Mouse (Mus musculus): ENCODE data around the gene Prl2a1. TPM values are rescaled to one million over a fixed set of nuclear protein-coding genes. Genes with fewer than 3 reads are reported as not detected.
"Not testable (repeated sequence)": the region's sequence is repeated elsewhere in the genome, so short reads cannot be mapped to it uniquely, and the experiment has no call there.

The Prl2a1 gene
- not detected in 2 replicates for polyA plus RNA-seq (2014; fragmentation: Nextera tagmentation; extraction: Ambion mirVana)

- no peaks in the 10 kb centered on the region for H3K27me3 ChIP-seq (ENCODE audit: control insufficient read depth, insufficient read depth, low read length)
- H3K9ac ChIP-seq = no peak within 1 kb of the TSS
- H3K9me3 ChIP-seq (ENCODE audit: control insufficient read depth, low read length) = no peaks in the 10 kb centered on the region
- no peak for DNase-seq (ENCODE audit: low spot score)
- no peak for ATAC-seq (ENCODE audit: low FRiP score)
- H3K4me3 ChIP-seq (replicated peaks; ENCODE audit: low read length) = no peak within 1 kb of the TSS
- H3K27ac ChIP-seq = no peak within 1 kb of the TSS
- H3K36me3 ChIP-seq (replicated peaks; ENCODE audit: control insufficient read depth, insufficient read depth) = no peaks in the 10 kb centered on the region
- 79% methylated on average over 1 of the region's 1 CpGs for WGBS
- H3K4me1 ChIP-seq (replicated peaks; ENCODE audit: control insufficient read depth, insufficient read depth, low read length) = no peaks in the 10 kb centered on the region
- H3K4me2 ChIP-seq (replicated peaks) = no peak within 1 kb of the TSS
Measured at GRCm38 (mm10) chr13:27801354-27801753, at the start of gene Prl2a1. Gene Prl2a1, plus strand, starts transcription at chr13:27801654.

GRCm38 (mm10) chr13:27780704-27781103 is 20.8 kb upstream of the Prl2a1 start, which contains the start of gene Prl7c1:
Gene Prl7c1, minus strand, starts transcription at chr13:27780804.
- not testable (repeated sequence) for H3K4me3 ChIP-seq (replicated peaks; ENCODE audit: low read length); H3K4me1 ChIP-seq (replicated peaks; ENCODE audit: control insufficient read depth, insufficient read depth, low read length); H3K9me3 ChIP-seq (ENCODE audit: control insufficient read depth, low read length); H3K27ac ChIP-seq; ATAC-seq (ENCODE audit: low FRiP score); DNase-seq (ENCODE audit: low spot score); H3K4me2 ChIP-seq (replicated peaks); H3K9ac ChIP-seq; H3K36me3 ChIP-seq (replicated peaks; ENCODE audit: control insufficient read depth, insufficient read depth); H3K27me3 ChIP-seq (ENCODE audit: control insufficient read depth, insufficient read depth, low read length)
- WGBS = 97% methylated on average over 2 of the region's 3 CpGs

DNA sequence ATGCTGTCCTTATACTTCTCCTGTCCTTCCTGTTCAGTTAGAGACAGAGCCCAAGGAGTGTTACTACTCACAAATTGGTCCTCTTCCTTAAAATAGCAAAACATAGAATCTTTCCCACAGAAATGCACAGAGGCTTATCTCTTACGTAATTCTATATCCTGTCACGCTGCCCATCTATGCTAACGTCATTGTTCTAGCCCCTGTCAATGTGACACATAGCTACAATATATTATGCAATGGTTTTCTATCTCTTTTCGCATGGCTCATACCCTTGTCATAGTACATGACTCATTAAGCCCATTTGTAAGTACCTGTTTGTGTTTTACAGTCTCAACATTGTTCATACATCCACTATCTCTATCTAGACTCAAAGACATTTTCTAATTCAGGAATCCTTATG is 2.2 kb upstream of the Prl2a1 start:
- Histone ChIP-seq H3K27ac (no peak overlapping the region), H3K9me3 (ENCODE audit: control insufficient read depth, low read length) (no peaks in the 10 kb centered on the region), H3K9ac (no peak overlapping the region), H3K27me3 (ENCODE audit: control insufficient read depth, insufficient read depth, low read length) (no peaks in the 10 kb centered on the region), H3K4me2 (replicated peaks) (no peak overlapping the region), H3K4me3 (replicated peaks; ENCODE audit: low read length) (no peak overlapping the region), H3K4me1 (replicated peaks; ENCODE audit: control insufficient read depth, insufficient read depth, low read length) (no peaks in the 10 kb centered on the region), H3K36me3 (replicated peaks; ENCODE audit: control insufficient read depth, insufficient read depth) (no peaks in the 10 kb centered on the region)
- ATAC-seq (ENCODE audit: low FRiP score) (no peak), DNase-seq (ENCODE audit: low spot score) (no peak)
- 86% methylated on average over 4 of the region's 4 CpGs for WGBS

DNA sequence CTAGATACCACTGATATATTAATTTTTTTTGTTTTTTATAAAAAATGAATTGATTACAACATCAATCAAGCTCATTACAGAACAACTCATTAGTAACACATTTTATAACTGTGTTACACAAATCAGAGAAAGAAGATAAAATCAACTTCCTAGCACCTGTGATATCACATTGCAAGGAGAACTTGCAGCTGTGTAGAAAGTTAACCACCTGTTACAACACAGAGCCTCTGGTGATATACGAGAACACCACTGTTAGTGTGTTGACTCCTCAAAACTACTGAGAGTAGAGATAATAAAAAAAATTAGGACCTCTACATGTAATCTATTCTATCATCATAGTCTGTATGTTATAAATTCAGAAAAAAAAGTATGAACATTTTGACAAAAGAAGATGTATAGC is 1.3 kb downstream of the Prl2a1 start:
- Histone ChIP-seq H3K4me1 (replicated peaks; ENCODE audit: control insufficient read depth, insufficient read depth, low read length) (no peaks in the 10 kb centered on the region), H3K27ac (no peak overlapping the region), H3K27me3 (ENCODE audit: control insufficient read depth, insufficient read depth, low read length) (no peaks in the 10 kb centered on the region), H3K9me3 (ENCODE audit: control insufficient read depth, low read length) (no peaks in the 10 kb centered on the region), H3K4me2 (replicated peaks) (no peak overlapping the region), H3K4me3 (replicated peaks; ENCODE audit: low read length) (no peak overlapping the region), H3K9ac (no peak overlapping the region), H3K36me3 (replicated peaks; ENCODE audit: control insufficient read depth, insufficient read depth) (no peaks in the 10 kb centered on the region)
- ATAC-seq (ENCODE audit: low FRiP score) = no peak
- DNase-seq (ENCODE audit: low spot score) = no peak
- WGBS = 74% methylated on average over 1 of the region's 1 CpGs

DNA sequence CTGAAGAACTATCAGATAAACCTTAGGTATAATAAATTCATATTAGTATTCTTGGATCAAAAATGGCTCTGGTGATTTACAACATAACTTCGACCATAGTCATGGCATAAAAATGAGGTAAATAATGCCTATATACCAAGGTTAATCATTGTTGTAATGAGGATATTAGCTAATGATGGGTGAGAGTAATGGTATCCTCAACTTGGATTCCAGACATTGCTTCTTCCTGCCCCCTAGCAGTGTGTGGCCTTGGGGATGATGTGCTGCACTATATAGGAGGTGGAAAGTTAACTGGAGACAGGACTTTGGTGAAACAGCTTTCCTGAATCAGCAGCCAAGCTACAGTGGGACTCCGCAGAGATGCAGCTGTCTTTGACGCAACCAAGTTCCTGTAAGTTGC is 47.6 kb downstream of the Prl2a1 start, which contains the start of gene Prl2c1:
Gene Prl2c1, plus strand, starts transcription at position 301 of the 400 bp plus-strand sequence.
- H3K9me3 ChIP-seq (ENCODE audit: control insufficient read depth, low read length) = no peaks in the 10 kb centered on the region
- H3K27me3 ChIP-seq (ENCODE audit: control insufficient read depth, insufficient read depth, low read length) = no peaks in the 10 kb centered on the region
- H3K4me3 ChIP-seq (replicated peaks; ENCODE audit: low read length) = no peak within 1 kb of the TSS
- H3K9ac ChIP-seq = no peak within 1 kb of the TSS
- DNase-seq (ENCODE audit: low spot score) (no peak), ATAC-seq (ENCODE audit: low FRiP score) (no peak)
- H3K27ac ChIP-seq = no peak within 1 kb of the TSS
- no peaks in the 10 kb centered on the region for H3K36me3 ChIP-seq (replicated peaks; ENCODE audit: control insufficient read depth, insufficient read depth)
- WGBS = 93% methylated on average over 3 of the region's 3 CpGs
- H3K4me1 ChIP-seq (replicated peaks; ENCODE audit: control insufficient read depth, insufficient read depth, low read length) = no peaks in the 10 kb centered on the region
- no peak within 1 kb of the TSS for H3K4me2 ChIP-seq (replicated peaks)

Other genes with a start within 250 kb of the Prl2a1 start
- not detected in 2 replicates for gene Prl8a9, start 237.0 kb upstream of the Prl2a1 start, polyA plus RNA-seq (2014; fragmentation: Nextera tagmentation; extraction: Ambion mirVana)
- not detected in 2 replicates for gene Prl8a1, start 219.5 kb upstream of the Prl2a1 start, polyA plus RNA-seq (2014; fragmentation: Nextera tagmentation; extraction: Ambion mirVana)
- gene Prl7b1, start 191.1 kb upstream of the Prl2a1 start, polyA plus RNA-seq (2014; fragmentation: Nextera tagmentation; extraction: Ambion mirVana) = not detected in 2 replicates
- gene Prl7a1, start 159.2 kb upstream of the Prl2a1 start, polyA plus RNA-seq (2014; fragmentation: Nextera tagmentation; extraction: Ambion mirVana) = not detected in 2 replicates
- gene Prl7a2, start 133.6 kb upstream of the Prl2a1 start, polyA plus RNA-seq (2014; fragmentation: Nextera tagmentation; extraction: Ambion mirVana) = not detected in 2 replicates
- gene Prl7d1, start 84.9 kb upstream of the Prl2a1 start, polyA plus RNA-seq (2014; fragmentation: Nextera tagmentation; extraction: Ambion mirVana) = not detected in 2 replicates
- not detected in 2 replicates for gene Prl7c1, start 20.9 kb upstream of the Prl2a1 start, polyA plus RNA-seq (2014; fragmentation: Nextera tagmentation; extraction: Ambion mirVana)
- gene Prl2c1, start 47.7 kb downstream of the Prl2a1 start, polyA plus RNA-seq (2014; fragmentation: Nextera tagmentation; extraction: Ambion mirVana) = not detected in 2 replicates
- not detected in 2 replicates for gene Prl4a1, start 214.6 kb downstream of the Prl2a1 start, polyA plus RNA-seq (2014; fragmentation: Nextera tagmentation; extraction: Ambion mirVana)